Mouse (Mus musculus) heart, adult 8-10 months (tissue): ENCODE results near the gene Spata20. TPM values are rescaled to one million over a fixed set of nuclear protein-coding genes. Genes with fewer than 3 reads are reported as not detected.

Experiments used
- DNase-seq: peaks from one replicate; pipeline ENCODE4 v3.0.0; 2022; ENCODE audit warnings: low spot score
- total RNA-seq, 4 experiments: library from RNA; stranded (reverse); gene quantifications; 2 replicates each; pipeline ENCODE4 v1.2.4; 2022

Gene Spata20
- total RNA-seq, 4 experiments from 2014 or later: 0.09 to 0.63 (median 0.40) TPM

- peak; percentile 56 for DNase-seq
Measured at GRCm38 (mm10) chr11:94451091-94451773, 34.7 kb downstream of the Spata20 start.

GRCm38 (mm10) chr11:94449886-94450285 lies 36.1 kb downstream of the Spata20 start:
- peak; percentile 57 for DNase-seq

DNA sequence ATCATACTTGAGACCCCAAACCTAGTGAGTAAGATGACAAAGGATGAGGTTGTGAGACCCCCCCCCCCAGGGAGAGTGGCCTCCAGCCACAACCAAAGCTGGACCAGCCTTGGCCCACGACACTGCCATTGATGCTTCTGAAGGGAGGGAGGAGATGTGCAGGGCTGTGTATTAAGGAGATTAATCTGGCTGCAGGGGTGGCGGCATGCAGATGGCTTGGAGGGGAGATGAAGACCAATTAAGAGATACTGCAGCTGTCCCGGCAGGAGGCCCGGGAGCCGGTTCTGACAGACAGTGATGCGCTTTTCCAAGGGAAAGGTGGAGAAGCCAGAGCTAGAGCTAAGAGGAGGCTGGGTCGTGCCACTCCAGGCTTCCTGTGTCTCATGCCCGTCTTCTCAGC lies 36.7 kb downstream of the Spata20 start:
- no peak for DNase-seq

- DNase-seq: no peak
Measured at GRCm38 (mm10) chr11:94447017-94447416, 39.0 kb downstream of the Spata20 start.

DNA sequence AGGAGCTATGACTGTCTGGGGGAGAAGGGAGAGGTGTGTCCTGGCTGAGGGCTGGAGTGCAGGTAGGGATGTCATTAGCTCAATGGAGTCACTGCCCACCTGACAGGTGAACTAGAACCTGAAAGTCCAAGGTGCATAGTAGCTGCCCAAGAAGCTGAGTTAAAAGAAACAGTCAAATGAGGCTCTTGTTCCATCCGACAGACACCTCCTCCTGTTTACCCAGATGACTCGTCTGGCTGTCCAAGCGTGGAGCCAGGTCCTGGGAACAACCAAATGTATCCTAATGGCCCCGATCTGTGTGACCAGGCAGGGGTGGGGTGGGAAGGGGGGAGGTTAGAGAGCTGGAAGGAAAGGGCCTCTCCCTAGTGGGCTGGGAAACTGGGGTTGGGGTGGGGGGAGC lies 40.7 kb downstream of the Spata20 start:
- DNase-seq: no peak

DNA sequence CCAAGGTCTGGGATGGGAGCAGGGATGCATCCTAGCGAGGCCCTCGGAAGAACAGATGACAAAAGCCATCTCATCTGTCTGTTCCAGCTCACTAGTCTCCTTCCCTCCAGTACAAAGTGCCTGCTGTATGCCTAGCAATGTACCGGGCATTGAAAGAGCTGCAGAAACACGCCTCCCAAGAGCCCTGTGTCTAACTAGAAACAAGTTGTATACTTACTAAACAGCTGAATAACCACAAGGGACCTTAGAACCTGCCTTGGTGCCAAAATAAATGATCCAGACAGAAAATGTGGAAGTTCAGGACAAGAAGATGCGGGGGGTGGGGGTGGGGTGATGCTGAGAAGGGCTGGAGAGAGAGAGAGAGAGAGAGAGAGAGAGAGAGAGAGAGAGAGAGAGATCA lies 41.1 kb downstream of the Spata20 start:
- no peak for DNase-seq

- no peak for DNase-seq
Measured at GRCm38 (mm10) chr11:94441752-94442151, 44.2 kb downstream of the Spata20 start.

DNA sequence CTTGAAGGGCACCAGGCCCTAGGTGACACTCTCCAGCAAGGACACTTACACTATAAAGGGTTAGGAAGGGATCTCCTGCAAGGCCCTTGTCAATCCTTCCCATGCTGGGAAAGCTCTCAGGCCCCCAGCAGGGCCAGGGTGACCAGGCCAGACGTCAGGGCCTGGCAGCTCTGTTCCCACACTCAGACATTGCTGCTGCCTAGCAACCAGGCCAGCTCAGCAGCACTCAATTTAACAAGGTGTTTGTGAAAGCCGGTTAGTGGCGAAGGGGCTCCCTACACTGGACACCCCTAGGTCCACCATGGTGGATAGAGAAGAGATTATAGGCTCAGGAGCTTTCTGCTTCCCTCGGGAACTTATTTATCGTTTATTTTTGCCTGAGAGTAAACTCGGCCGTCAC lies 44.9 kb downstream of the Spata20 start:
- no peak for DNase-seq

GRCm38 (mm10) chr11:94440421-94440820 lies 45.6 kb downstream of the Spata20 start:
- no peak for DNase-seq

DNA sequence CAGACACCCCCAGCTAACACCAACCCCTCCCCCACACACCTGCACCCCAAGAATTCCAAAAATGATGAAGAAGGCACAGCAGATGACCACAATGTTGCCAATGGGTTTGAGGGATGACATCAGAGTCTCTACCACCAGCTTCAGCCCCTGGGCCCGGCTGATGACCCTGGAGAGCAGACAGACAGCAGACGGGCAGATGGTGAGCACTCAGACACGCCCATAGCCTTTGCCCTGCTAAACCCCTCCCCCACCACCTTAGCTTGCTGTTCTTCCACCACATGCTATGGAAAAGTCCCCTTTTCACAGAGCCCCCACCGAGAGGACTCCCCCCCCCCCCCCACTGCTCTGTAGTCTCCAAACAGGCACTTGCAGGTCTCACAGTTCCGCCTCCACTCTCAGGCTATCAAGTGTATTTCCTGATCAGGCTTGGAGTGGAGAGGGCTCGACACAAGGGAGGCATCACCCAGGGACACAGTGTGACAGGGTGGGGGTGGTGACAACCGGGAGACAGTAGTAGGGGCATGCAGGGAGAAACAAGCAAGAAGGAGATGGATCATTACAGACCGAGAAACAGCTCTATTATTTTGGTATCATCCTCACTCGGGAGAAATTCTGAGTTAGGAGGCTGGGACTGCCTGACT lies 56.8 kb downstream of the Spata20 start:
- no peak for DNase-seq

Other genes with a start within 250 kb of the Spata20 start
- gene Wfikkn2, start 240.2 kb downstream of the Spata20 start, total RNA-seq: 1 to 10 TPM; 6.8 to 8.1 (median 7.5) TPM
- under 1 TPM in 1 of 4 experiments, not detected in 3; 0.40 TPM for gene Gm21885, start 204.3 kb downstream of the Spata20 start, total RNA-seq
- gene Luc7l3, start 164.2 kb downstream of the Spata20 start, total RNA-seq: 10 to 100 TPM; 25.6 to 34.4 (median 31.3) TPM
- 100 to 1,000 TPM; 255 to 327 (median 301) TPM for gene Ankrd40, start 158.2 kb downstream of the Spata20 start, total RNA-seq
- gene Abcc3, start 93.2 kb downstream of the Spata20 start, total RNA-seq: 1 to 10 TPM in 3 of 4 experiments, under 1 TPM in 1; 0.91 to 2.3 (median 1.7) TPM
- 10 to 100 TPM in 3 of 4 experiments, 1 to 10 TPM in 1; 6.7 to 14.6 (median 12.5) TPM for gene Cacna1g, start 12.0 kb downstream of the Spata20 start, total RNA-seq
- 10 to 100 TPM; 21.3 to 28.5 (median 25.1) TPM for gene Epn3, start 13.8 kb upstream of the Spata20 start, total RNA-seq
- 1 to 10 TPM in 3 of 4 experiments, under 1 TPM in 1; 0.75 to 2.3 (median 1.4) TPM for gene Mycbpap, start 35.6 kb upstream of the Spata20 start, total RNA-seq
- gene Rsad1, start 63.1 kb upstream of the Spata20 start, total RNA-seq: 10 to 100 TPM in 2 of 4 experiments, 1 to 10 TPM in 2; 8.3 to 11.5 (median 10.1) TPM
- gene Chad, start 78.9 kb upstream of the Spata20 start, total RNA-seq: 1 to 10 TPM in 2 of 4 experiments, under 1 TPM in 2; 0.43 to 2.4 (median 0.86) TPM
- 10 to 100 TPM; 25.6 to 34.8 (median 30.1) TPM for gene Acsf2, start 115.7 kb upstream of the Spata20 start, total RNA-seq
- gene Lrrc59, start 143.6 kb upstream of the Spata20 start, total RNA-seq: 10 to 100 TPM; 25.5 to 31.1 (median 28.2) TPM
- gene Mrpl27, start 167.6 kb upstream of the Spata20 start, total RNA-seq: 10 to 100 TPM; 59.3 to 66.6 (median 63.0) TPM
- under 1 TPM in 1 of 4 experiments, not detected in 3; 0.44 TPM for gene Eme1, start 167.8 kb upstream of the Spata20 start, total RNA-seq
- 10 to 100 TPM in 1 of 4 experiments, 1 to 10 TPM in 3; 5.4 to 10.1 (median 7.3) TPM for gene Xylt2, start 191.3 kb upstream of the Spata20 start, total RNA-seq
- gene Gm11541, start 218.3 kb upstream of the Spata20 start, total RNA-seq: not detected